8 mouse cellular contexts compared by ENCODE assay signal in genomic region chr7:80077801-80078200, GRCm38 (mm10). TPM values are rescaled to one million over a fixed set of nuclear protein-coding genes. Genes with fewer than 3 reads are reported as not detected.
DNase-seq lines count a peak whose midpoint lies in the region; ATAC-seq and TF ChIP-seq lines count a peak whose summit lies in the region.
"Had no signal": no experiment of that assay in that cellular context is flagged by ENCODE, and none has a peak within 500 bp of the region (broad histone marks: within the 10 kb centered on the region; RNA-seq: fewer than 3 reads in every experiment).

No protein-coding gene starts in this region.

- H3K4me2 ChIP-seq in liver, embryonic 12.5 days, result no peak overlapping the region
- H3K4me2 ChIP-seq in heart, embryonic 15.5 days, result no peak overlapping the region

- DNase-seq in liver, result no peak
- peak; percentile 62 for DNase-seq in kidney, postnatal 10 days
- no peak for DNase-seq in urinary bladder, postnatal 4 days (ENCODE audit: low spot score in 2 of 2)
- no peak for DNase-seq in ovary, postnatal 10 days (ENCODE audit: low spot score)
- DNase-seq: left cerebral cortex, postnatal 4 days had no signal

- no peaks in the 10 kb centered on the region for H3K9me3 ChIP-seq in liver, embryonic 12.5 days (replicated peaks)
- H3K9me3 ChIP-seq in heart, embryonic 15.5 days (replicated peaks), result no peaks in the 10 kb centered on the region

- no peak for ATAC-seq in liver, embryonic 12.5 days
- no peak for ATAC-seq in heart, embryonic 15.5 days (replicated peaks; ENCODE audit: insufficient number of reproducible peaks, insufficient read depth, low FRiP score, low read depth)

- H3K4me1 ChIP-seq in liver, embryonic 12.5 days, result peaks cover 72% of the 10 kb centered on the region
- H3K4me1 ChIP-seq in heart, embryonic 15.5 days (replicated peaks), result peaks cover 75% of the 10 kb centered on the region
- peaks cover 58% of the 10 kb centered on the region for H3K4me1 ChIP-seq in small intestine, adult 2 months (ENCODE audit: control insufficient read depth, insufficient read depth, insufficient read length, low read length)

- peaks cover 19% of the 10 kb centered on the region for H3K36me3 ChIP-seq in liver, embryonic 12.5 days
- peaks cover 15% of the 10 kb centered on the region for H3K36me3 ChIP-seq in heart, embryonic 15.5 days
- H3K36me3 ChIP-seq in small intestine, adult 2 months (ENCODE audit: control insufficient read depth, insufficient read depth, low read length), result peaks cover 19% of the 10 kb centered on the region

- H3K27ac ChIP-seq in liver, embryonic 12.5 days, result 0 out of 2 replicates have a peak overlapping the region, but pooled peaks have one; percentile 39
- H3K27ac ChIP-seq in heart, embryonic 15.5 days, result peak overlapping the region; percentile 85
- peak overlapping the region; percentile 90 for H3K27ac ChIP-seq in small intestine, adult 2 months (ENCODE audit: insufficient read depth, low read depth, low read length)

- TF ChIP-seq CTCF in small intestine, adult 2 months (IDR thresholded peaks at IDR 0.05; ENCODE audit: extremely low read depth, insufficient read length, insufficient replicate concordance, low read depth, low read length), result no peak

- no peaks in the 10 kb centered on the region for H3K27me3 ChIP-seq in liver, embryonic 12.5 days (replicated peaks)
- H3K27me3 ChIP-seq in heart, embryonic 15.5 days, result no peaks in the 10 kb centered on the region
- no peaks in the 10 kb centered on the region for H3K27me3 ChIP-seq in small intestine, adult 2 months (ENCODE audit: control insufficient read depth, insufficient read depth, low read length)

- no peak overlapping the region for H3K4me3 ChIP-seq in liver, embryonic 12.5 days
- H3K4me3 ChIP-seq in heart, embryonic 15.5 days, result no peak overlapping the region
- H3K4me3 ChIP-seq in small intestine, adult 2 months (ENCODE audit: low read depth, low read length), result no peak overlapping the region

- TF ChIP-seq POLR2A in small intestine, adult 2 months (IDR thresholded peaks at IDR 0.05; ENCODE audit: low read depth, low read length), result no peak

- H3K9ac ChIP-seq in liver, embryonic 12.5 days, result no peak overlapping the region
- H3K9ac ChIP-seq in heart, embryonic 15.5 days, result no peak overlapping the region

- 66% methylated on average over 9 of the region's 9 CpGs for WGBS in liver, embryonic 12.5 days (ENCODE audit: insufficient replicate concordance)
- WGBS in heart, embryonic 15.5 days, result 58% methylated on average over 9 of the region's 9 CpGs
- WGBS in small intestine, adult 2 months, result 20% methylated on average over 9 of the region's 9 CpGs

RNA-seq across cellular contexts. Expression of gene Idh2, which starts 37.4 kb away (rescaled TPM):
- polyA plus RNA-seq in liver, embryonic 12.5 days (2016; fragmentation: Nextera tagmentation; extraction: Ambion mirVana), result 158 and 160 TPM in 2 replicates
- 2,234 and 2,284 TPM in 2 replicates for polyA plus RNA-seq in heart, embryonic 15.5 days (2015; fragmentation: Nextera tagmentation; extraction: Ambion mirVana)
- polyA plus RNA-seq in small intestine, adult 2 months (2012; rRNA removed), result 57.2 and 82.3 TPM in 2 replicates

RNA-seq across cellular contexts. Expression of gene Zfp710, which starts 53.2 kb away (rescaled TPM):
- 7.2 and 8.9 TPM in 2 replicates for polyA plus RNA-seq in liver, embryonic 12.5 days (2016; fragmentation: Nextera tagmentation; extraction: Ambion mirVana)
- polyA plus RNA-seq in heart, embryonic 15.5 days (2015; fragmentation: Nextera tagmentation; extraction: Ambion mirVana), result 9.4 and 13.6 TPM in 2 replicates
- 34.9 and 67.9 TPM in 2 replicates for polyA plus RNA-seq in small intestine, adult 2 months (2012; rRNA removed)

Comparison
In these comparisons a context has a peak if more than half of its experiments do, and no peak if none do; other contexts are left out.
1. H3K27ac ChIP-seq: peak in every context shown above with its lines; median percentile 90 in small intestine, adult 2 months; 85 in heart, embryonic 15.5 days; 39 in liver, embryonic 12.5 days.
2. RNA of gene Idh2, which starts 37.4 kb away (polyA plus RNA-seq): 2,234 to 2,284 TPM in heart, embryonic 15.5 days; 158 to 160 TPM in liver, embryonic 12.5 days and 57.2 to 82.3 TPM in small intestine, adult 2 months; every median in the first group is over 10 times any median in the second.